Mouse (Mus musculus) forebrain, embryonic 13.5 days (tissue): ENCODE data around the gene Gde1. TPM values are rescaled to one million over a fixed set of nuclear protein-coding genes. Genes with fewer than 3 reads are reported as not detected.

ENCODE experiments used
- ATAC-seq: fragments of 200-750 bp; cut with Nextera tagmentation; 2 replicates; pipeline ENCODE4 v1.8.0; 2017
- H3K27ac ChIP-seq: fragments of 300-500 bp; sonication (generic); 2 replicates; pipeline ENCODE4 v1.5.1; 2015; ENCODE audit warnings: inconsistent platforms, mild to moderate bottlenecking, moderate library complexity
- H3K27me3 ChIP-seq: fragments of 300-500 bp; sonication (generic); 2 replicates; pipeline ENCODE4 v1.6.1; 2015; ENCODE audit warnings: mild to moderate bottlenecking, inconsistent platforms
- H3K36me3 ChIP-seq: fragments of 300-500 bp; sonication (generic); 2 replicates; pipeline ENCODE4 v1.6.1; 2015; ENCODE audit warnings: mild to moderate bottlenecking, inconsistent platforms; ENCODE audit not compliant: poor library complexity, severe bottlenecking
- H3K4me1 ChIP-seq: fragments of 300-500 bp; sonication (generic); 2 replicates; pipeline ENCODE4 v1.6.1; 2015; ENCODE audit warnings: inconsistent platforms
- H3K4me2 ChIP-seq: fragments of 300-500 bp; sonication (generic); 2 replicates; pipeline ENCODE4 v1.6.1; 2015; ENCODE audit warnings: inconsistent platforms, mild to moderate bottlenecking, moderate library complexity
- H3K4me3 ChIP-seq: fragments of 300-500 bp; sonication (generic); 2 replicates; pipeline ENCODE4 v1.5.1; 2015; ENCODE audit warnings: mild to moderate bottlenecking, inconsistent platforms
- H3K9ac ChIP-seq: fragments of 300-500 bp; sonication (generic); 2 replicates; pipeline ENCODE4 v1.6.1; 2015; ENCODE audit warnings: mild to moderate bottlenecking, inconsistent platforms
- H3K9me3 ChIP-seq: fragments of 300-500 bp; sonication (generic); replicated peaks from 2 replicates; pipeline ENCODE4 v1.6.1; 2016; ENCODE audit warnings: inconsistent platforms
- WGBS: fragments of 180-500 bp; shearing (Covaris S2); methylation state at CpG from one replicate; pipeline ENCODE4 v1.1.7; 2015; 5-methylcytosine and 5-hydroxymethylcytosine counted together
- polyA plus RNA-seq: library from polyadenylated mRNA; unstranded; fragments of >200 nt; fragmentation: Nextera tagmentation; extraction: Ambion mirVana; gene quantifications from 2 replicates; pipeline ENCODE4 v1.2.1, GENCODE M21; 2015

The Gde1 gene
- polyA plus RNA-seq: 126 and 131 TPM in 2 replicates

GRCm38 (mm10) chr7:118705101-118705961, at the start of gene Gde1:
Gene Gde1 (minus strand): TSS chr7:118705778.
- Histone ChIP-seq H3K36me3 (peaks cover 16% of the 10 kb centered on the region), H3K4me3 (peak within 1 kb of the TSS; percentile 84), H3K4me1 (peaks cover 30% of the 10 kb centered on the region), H3K4me2 (peak within 1 kb of the TSS; percentile 68), H3K27me3 (no peaks in the 10 kb centered on the region), H3K9me3 (no peaks in the 10 kb centered on the region), H3K27ac (peak within 1 kb of the TSS; percentile 88), H3K9ac (peak within 1 kb of the TSS; percentile 92)
- ATAC-seq: peak; percentile 97
- WGBS: under 1% methylated on average over 66 of the region's 66 CpGs

GRCm38 (mm10) chr7:118751625-118752024, 46.0 kb upstream of the Gde1 start:
- Histone ChIP-seq H3K9me3 (no peaks in the 10 kb centered on the region), H3K4me3 (no peak overlapping the region), H3K27ac (no peak overlapping the region), H3K4me2 (no peak overlapping the region), H3K27me3 (no peaks in the 10 kb centered on the region), H3K36me3 (peaks cover 95% of the 10 kb centered on the region), H3K9ac (no peak overlapping the region), H3K4me1 (no peaks in the 10 kb centered on the region)
- 87% methylated on average over 7 of the region's 7 CpGs for WGBS
- ATAC-seq: no peak

GRCm38 (mm10) chr7:118749706-118750105, 44.1 kb upstream of the Gde1 start:
- no peak overlapping the region for H3K9ac ChIP-seq
- 86% methylated on average over 8 of the region's 8 CpGs for whole genome bisulfite sequencing
- peaks cover 99% of the 10 kb centered on the region for H3K36me3 ChIP-seq

GRCm38 (mm10) chr7:118747891-118748672, 42.5 kb upstream of the Gde1 start:
- ATAC-seq: no peak; the same call in none of the 2 replicates
- no peak overlapping the region for H3K9ac ChIP-seq
- no peaks in the 10 kb centered on the region for H3K9me3 ChIP-seq
- no peaks in the 10 kb centered on the region for H3K27me3 ChIP-seq
- no peaks in the 10 kb centered on the region for H3K4me1 ChIP-seq
- WGBS: 73% methylated on average over 12 of the region's 12 CpGs
- peaks cover 92% of the 10 kb centered on the region for H3K36me3 ChIP-seq
- H3K4me3 ChIP-seq: no peak overlapping the region
- H3K27ac ChIP-seq: no peak overlapping the region
- no peak overlapping the region for H3K4me2 ChIP-seq

More at GRCm38 (mm10) chr7:118749706-118750105, 44.1 kb upstream of the Gde1 start:
- no peaks in the 10 kb centered on the region for H3K27me3 ChIP-seq
- no peaks in the 10 kb centered on the region for H3K9me3 ChIP-seq
- no peaks in the 10 kb centered on the region for H3K4me1 ChIP-seq
- H3K4me2 ChIP-seq: no peak overlapping the region
- no peak overlapping the region for H3K27ac ChIP-seq
- ATAC-seq: no peak
- H3K4me3 ChIP-seq: no peak overlapping the region

- WGBS: 93% methylated on average over 5 of the region's 5 CpGs
- H3K9me3 ChIP-seq: no peaks in the 10 kb centered on the region
- no peak overlapping the region for H3K4me2 ChIP-seq
- no peak for ATAC-seq
- H3K36me3 ChIP-seq: peaks cover 59% of the 10 kb centered on the region
- H3K4me3 ChIP-seq: no peak overlapping the region
- H3K27ac ChIP-seq: no peak overlapping the region
- H3K9ac ChIP-seq: no peak overlapping the region
- peaks cover 13% of the 10 kb centered on the region for H3K4me1 ChIP-seq
- no peaks in the 10 kb centered on the region for H3K27me3 ChIP-seq
Measured at GRCm38 (mm10) chr7:118744766-118745165, 39.2 kb upstream of the Gde1 start.

- Histone ChIP-seq H3K9ac (no peak overlapping the region), H3K4me3 (no peak overlapping the region), H3K27me3 (no peaks in the 10 kb centered on the region), H3K27ac (no peak overlapping the region), H3K9me3 (no peaks in the 10 kb centered on the region), H3K36me3 (peaks cover 37% of the 10 kb centered on the region), H3K4me1 (peaks cover 13% of the 10 kb centered on the region), H3K4me2 (no peak overlapping the region; the same call in 1 of the 2 replicates)
- no peak for ATAC-seq
- WGBS: 82% methylated on average over 6 of the region's 6 CpGs
Measured at GRCm38 (mm10) chr7:118742278-118742677, 36.7 kb upstream of the Gde1 start.

- H3K27ac ChIP-seq: peak overlapping the region; percentile 81
- 2% methylated on average over 41 of the region's 41 CpGs for WGBS
- ATAC-seq: peak; percentile 97
Measured at GRCm38 (mm10) chr7:118740532-118741338, 35.2 kb upstream of the Gde1 start.

GRCm38 (mm10) chr7:118739975-118740531, 34.5 kb upstream of the Gde1 start, which contains the start of gene Vps35l:
Gene Vps35l (plus strand): TSS chr7:118740226.
- Histone ChIP-seq H3K4me3 (peak within 1 kb of the TSS; percentile 73), H3K9me3 (no peaks in the 10 kb centered on the region), H3K36me3 (peaks cover 30% of the 10 kb centered on the region), H3K4me1 (peaks cover 13% of the 10 kb centered on the region), H3K9ac (peak within 1 kb of the TSS; percentile 77), H3K4me2 (peak within 1 kb of the TSS; percentile 67), H3K27ac (peak within 1 kb of the TSS; percentile 81), H3K27me3 (no peaks in the 10 kb centered on the region)
- peak; percentile 90 for ATAC-seq
- WGBS: 2% methylated on average over 16 of the region's 16 CpGs

More at GRCm38 (mm10) chr7:118740532-118741338, 35.2 kb upstream of the Gde1 start:
- peak overlapping the region; percentile 73 for H3K4me3 ChIP-seq
- peak overlapping the region; percentile 67 for H3K4me2 ChIP-seq
- H3K9ac ChIP-seq: peak overlapping the region; percentile 77
- peaks cover 32% of the 10 kb centered on the region for H3K36me3 ChIP-seq
- peaks cover 13% of the 10 kb centered on the region for H3K4me1 ChIP-seq
- no peaks in the 10 kb centered on the region for H3K9me3 ChIP-seq
- H3K27me3 ChIP-seq: no peaks in the 10 kb centered on the region

GRCm38 (mm10) chr7:118738730-118739129, 33.2 kb upstream of the Gde1 start:
- Histone ChIP-seq H3K4me3 (no peak overlapping the region), H3K9me3 (no peaks in the 10 kb centered on the region), H3K27ac (no peak overlapping the region), H3K4me1 (peaks cover 13% of the 10 kb centered on the region), H3K36me3 (peaks cover 32% of the 10 kb centered on the region), H3K4me2 (no peak overlapping the region), H3K9ac (no peak overlapping the region), H3K27me3 (no peaks in the 10 kb centered on the region)
- ATAC-seq: no peak
- 59% methylated on average over 1 of the region's 1 CpGs for WGBS

GRCm38 (mm10) chr7:118733225-118733624, 27.6 kb upstream of the Gde1 start:
- H3K4me1 ChIP-seq: no peaks in the 10 kb centered on the region
- H3K4me3 ChIP-seq: no peak overlapping the region
- H3K27me3 ChIP-seq: no peaks in the 10 kb centered on the region
- H3K9me3 ChIP-seq: no peaks in the 10 kb centered on the region
- H3K9ac ChIP-seq: no peak overlapping the region
- H3K27ac ChIP-seq: no peak overlapping the region
- ATAC-seq: no peak
- H3K36me3 ChIP-seq: peaks cover 79% of the 10 kb centered on the region
- no peak overlapping the region for H3K4me2 ChIP-seq
- WGBS: 89% methylated on average over 13 of the region's 13 CpGs

GRCm38 (mm10) chr7:118731781-118732180, 26.2 kb upstream of the Gde1 start:
- no peak overlapping the region for H3K4me2 ChIP-seq
- no peak overlapping the region for H3K9ac ChIP-seq
- no peak for ATAC-seq
- no peaks in the 10 kb centered on the region for H3K27me3 ChIP-seq
- H3K27ac ChIP-seq: no peak overlapping the region
- peaks cover 86% of the 10 kb centered on the region for H3K36me3 ChIP-seq
- H3K4me1 ChIP-seq: no peaks in the 10 kb centered on the region
- 91% methylated on average over 3 of the region's 3 CpGs for WGBS
- no peaks in the 10 kb centered on the region for H3K9me3 ChIP-seq
- H3K4me3 ChIP-seq: no peak overlapping the region
